8 mouse cellular contexts compared by ENCODE assay signal in genomic region chr2:113848245-113849121, GRCm38 (mm10). TPM values are rescaled to one million over a fixed set of nuclear protein-coding genes. Genes with fewer than 3 reads are reported as not detected.
A peak's percentile ranks its signal among the peaks of the same experiment; 100 is the strongest.
DNase-seq lines count a peak whose midpoint lies in the region; ATAC-seq and TF ChIP-seq lines count a peak whose summit lies in the region.

TSS of gene Arhgap11a (minus strand) at chr2:113848661.

- WGBS in forebrain, embryonic 15.5 days = under 1% methylated on average over 48 of the region's 48 CpGs
- under 1% methylated on average over 48 of the region's 48 CpGs for WGBS in lung, adult 2 months

- ATAC-seq in forebrain, embryonic 15.5 days (replicated peaks) = peak; percentile 98
- ATAC-seq in neutrophil, adult 5-6 weeks (ENCODE audit: extremely low read depth, insufficient number of reproducible peaks, low FRiP score, poor library complexity, severe bottlenecking) = peak; percentile 92

- TF ChIP-seq POLR2A in lung, adult 2 months (IDR thresholded peaks at IDR 0.05; ENCODE audit: borderline replicate concordance, extremely low read depth, low read depth, low read length) = no peak

- in situ Hi-C loops in ES-E14 (cut with MboI; ENCODE audit: low sequenced_read_pairs in 2 of 2, unreplicated experiment in 2 of 2) = loop anchor here in 1 of 2 experiments (25.0 kb wide), 1 partner anchor 289 kb away; no protein-coding TSS in a partner anchor

- H3K36me3 ChIP-seq in ES-E14 (ENCODE audit: control insufficient read depth, insufficient read depth, low read length, poor library complexity, severe bottlenecking) = peaks cover 12% of the 10 kb centered on the region
- no peaks in the 10 kb centered on the region for H3K36me3 ChIP-seq in forebrain, embryonic 15.5 days

- H3K4me1 ChIP-seq in ES-E14 (ENCODE audit: control insufficient read depth in 2 of 2, insufficient read depth in 2 of 2, low read length in 2 of 2, poor library complexity in 1 of 2) = peaks cover 0 to 3% of the 10 kb centered on the region in 2 experiments; a peak in 2 of 4 replicates
- H3K4me1 ChIP-seq in forebrain, embryonic 15.5 days = peaks cover 33% of the 10 kb centered on the region
- H3K4me1 ChIP-seq in lung, adult 2 months (ENCODE audit: control insufficient read depth, insufficient read depth, low read length) = peaks cover 2% of the 10 kb centered on the region; the same call in 1 of the 2 replicates

- no peaks in the 10 kb centered on the region for H3K27me3 ChIP-seq in forebrain, embryonic 15.5 days

- no peaks in the 10 kb centered on the region for H3K9me3 ChIP-seq in ES-E14 (ENCODE audit: control insufficient read depth, insufficient read depth, low read depth, low read length)
- H3K9me3 ChIP-seq in forebrain, embryonic 15.5 days = no peaks in the 10 kb centered on the region

- peak; percentile 93 for DNase-seq in ES-E14 (ENCODE audit: low read depth, low spot score)
- peak; percentile 86 for DNase-seq in cerebellum, adult 11-12 months
- peak; percentile 80 for DNase-seq in heart, postnatal 25 days (ENCODE audit: low spot score)
- DNase-seq in layer of hippocampus, adult 18-20 months (ENCODE audit: low spot score in 2 of 2) = peak; percentile 79 to 94
- DNase-seq in lung, adult 2 months = peak; percentile 91
- peak; percentile 81 to 87 for DNase-seq in thymus, adult 18-20 months

- H3K4me3 ChIP-seq in ES-E14 (ENCODE audit: insufficient read depth in 1 of 2, low read depth in 1 of 2, low read length in 2 of 2, poor library complexity in 1 of 2, severe bottlenecking in 1 of 2) = peak within 1 kb of the TSS; percentile 82 to 97
- H3K4me3 ChIP-seq in forebrain, embryonic 15.5 days = peak within 1 kb of the TSS; percentile 79
- H3K4me3 ChIP-seq in lung, adult 2 months (replicated peaks; ENCODE audit: extremely low read depth, low read depth, low read length) = peak within 1 kb of the TSS; percentile 64

- H3K9ac ChIP-seq in ES-E14 (ENCODE audit: insufficient read depth, low read depth, low read length, poor library complexity, severe bottlenecking) = peak within 1 kb of the TSS; percentile 99
- H3K9ac ChIP-seq in forebrain, embryonic 15.5 days (replicated peaks) = peak within 1 kb of the TSS; percentile 60

- H3K4me2 ChIP-seq in forebrain, embryonic 15.5 days (replicated peaks) = peak within 1 kb of the TSS; percentile 94

- intact Hi-C loops in heart, postnatal 25 days (cut with DNase I) = no loop called here

- H3K27ac ChIP-seq in ES-E14 (ENCODE audit: insufficient read depth, low read depth, low read length, poor library complexity, severe bottlenecking) = peak within 1 kb of the TSS; percentile 85
- H3K27ac ChIP-seq in forebrain, embryonic 15.5 days (replicated peaks) = peak within 1 kb of the TSS; percentile 78

- no peak for TF ChIP-seq CTCF in lung, adult 2 months (IDR thresholded peaks at IDR 0.05; ENCODE audit: insufficient read depth, low read length)

TF ChIP-seq in ES-E14, 5 proteins besides CTCF, POLR2A, EP300 and RAD21:
- TF ChIP-seq CHD2 (IDR thresholded peaks at IDR 0.05; ENCODE audit: low read depth, low read length) (peak; percentile 66), HCFC1 (IDR thresholded peaks at IDR 0.05; ENCODE audit: borderline replicate concordance, insufficient read depth, low read length) (peak; percentile 45; the same call in 1 of the 2 replicates), ZC3H11A (IDR thresholded peaks at IDR 0.05; ENCODE audit: borderline replicate concordance, low read depth, low read length) (no peak)

RNA-seq across cellular contexts. Expression of gene Arhgap11a, which starts in this region (rescaled TPM):
- total RNA-seq in ES-E14 (2012; rRNA removed) = 21.5 and 25.2 TPM in 2 replicates
- 31.3 and 34.2 TPM in 2 replicates for polyA plus RNA-seq in forebrain, embryonic 15.5 days (2015; fragmentation: Nextera tagmentation; extraction: Ambion mirVana)
- 1 to 10 TPM; 2.0 to 2.2 TPM for total RNA-seq in heart, postnatal 25 days (2021)
- 1 to 10 TPM; 1.3 to 1.6 TPM for total RNA-seq in layer of hippocampus, adult 18-20 months (2021)
- polyA plus RNA-seq in lung, adult 2 months (2012; rRNA removed) = 0.60 and 1.2 TPM in 2 replicates
- 21.0 and 21.6 TPM in 2 replicates for total RNA-seq in neutrophil, adult 5-6 weeks (2017)

Comparison
In these comparisons a context has a peak if more than half of its experiments do, and no peak if none do; other contexts are left out.
1. Peak in every context shown above with its lines: DNase-seq, ATAC-seq, H3K4me3 ChIP-seq and H3K27ac ChIP-seq.
2. RNA of gene Arhgap11a (polyA plus RNA-seq): 31.3 to 34.2 TPM in forebrain, embryonic 15.5 days; 0.60 to 1.2 TPM in lung, adult 2 months; every median in the first group is over 10 times any median in the second.